Mouse (Mus musculus): ENCODE data around the gene Nlgn3.

GRCm38 (mm10) chrX:101263892-101264291 lies 35.1 kb upstream of the Nlgn3 start, which contains the start of gene Gm614:
- TF ChIP-seq CTCF (IDR thresholded peaks at IDR 0.05; ENCODE audit: insufficient read depth, low read depth, low read length) = no peak
- no peak for TF ChIP-seq POLR2A (IDR thresholded peaks at IDR 0.05; ENCODE audit: insufficient read depth, low read depth, low read length)
